Mouse (Mus musculus): ENCODE data around the gene Ccdc33. TPM values are rescaled to one million over a fixed set of nuclear protein-coding genes. Genes with fewer than 3 reads are reported as not detected.

Ccdc33 gene
- polyA plus RNA-seq, 1 experiment from 2014 or later: 0.25 TPM

DNA sequence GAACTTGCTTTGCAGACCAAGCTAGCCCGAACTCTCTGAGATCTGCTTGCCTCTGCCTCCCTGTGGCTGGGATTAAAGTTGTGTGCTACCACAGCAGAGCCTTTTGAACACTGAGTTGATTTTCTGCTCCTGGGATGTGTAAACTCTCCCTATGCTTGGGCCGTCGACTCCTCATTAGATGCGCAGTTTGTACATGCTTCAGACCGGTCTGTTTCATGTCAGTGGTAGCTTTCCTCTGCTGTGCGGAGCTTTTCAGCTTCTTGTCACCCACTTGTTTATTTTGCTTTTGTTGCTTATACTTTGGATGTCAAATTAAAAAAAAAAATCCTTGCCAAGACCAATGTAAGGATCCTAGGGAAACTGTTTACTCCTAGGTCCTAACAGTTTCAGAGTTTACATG is 22.6 kb downstream of the Ccdc33 start:
- peaks cover 8% of the 10 kb centered on the region for H3K4me1 ChIP-seq (ENCODE audit: control insufficient read depth, insufficient read depth, low read length)
- ATAC-seq (ENCODE audit: low read depth): no peak
- no peaks in the 10 kb centered on the region for H3K27me3 ChIP-seq (replicated peaks; ENCODE audit: control insufficient read depth, insufficient read depth, low read length)
- H3K27ac ChIP-seq (replicated peaks; ENCODE audit: low read depth, low read length): no peak overlapping the region; the same call in 1 of the 2 replicates
- 76% methylated on average over 6 of the region's 6 CpGs for whole genome bisulfite sequencing
- no peak overlapping the region for H3K4me2 ChIP-seq (ENCODE audit: low read depth, low read length)
- no peak for DNase-seq (ENCODE audit: low spot score)
- no peak overlapping the region for H3K9ac ChIP-seq (ENCODE audit: low read depth, low read length)
- H3K4me3 ChIP-seq (ENCODE audit: low read depth, low read length): no peak overlapping the region
- H3K9me3 ChIP-seq (ENCODE audit: control insufficient read depth, low read length): no peaks in the 10 kb centered on the region
- no peaks in the 10 kb centered on the region for H3K36me3 ChIP-seq (ENCODE audit: control insufficient read depth, insufficient read depth, low read length)

DNA sequence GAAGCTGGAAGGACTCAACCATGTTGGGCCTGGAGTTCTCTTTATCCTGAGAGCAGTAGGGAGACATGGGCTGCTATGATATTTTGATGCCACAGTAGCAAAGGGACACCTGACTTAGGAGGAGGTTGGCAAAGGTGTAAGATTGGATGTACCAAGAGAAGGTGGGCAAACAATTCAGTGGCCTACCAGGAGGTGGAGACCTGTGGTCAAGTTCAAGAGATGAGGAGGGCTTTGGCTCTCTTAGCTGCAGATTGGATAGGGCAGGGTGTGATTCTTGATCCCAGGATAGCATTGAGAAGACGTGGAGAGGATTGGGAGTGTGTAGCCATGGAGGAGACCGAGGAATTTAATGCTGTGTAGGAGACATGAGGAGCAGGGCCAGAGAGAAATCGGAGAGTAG is 24.8 kb downstream of the Ccdc33 start:
- H3K4me3 ChIP-seq (ENCODE audit: low read depth, low read length): no peak overlapping the region
- 78% methylated on average over 3 of the region's 3 CpGs for WGBS
- no peak for ATAC-seq (ENCODE audit: low read depth)

DNA sequence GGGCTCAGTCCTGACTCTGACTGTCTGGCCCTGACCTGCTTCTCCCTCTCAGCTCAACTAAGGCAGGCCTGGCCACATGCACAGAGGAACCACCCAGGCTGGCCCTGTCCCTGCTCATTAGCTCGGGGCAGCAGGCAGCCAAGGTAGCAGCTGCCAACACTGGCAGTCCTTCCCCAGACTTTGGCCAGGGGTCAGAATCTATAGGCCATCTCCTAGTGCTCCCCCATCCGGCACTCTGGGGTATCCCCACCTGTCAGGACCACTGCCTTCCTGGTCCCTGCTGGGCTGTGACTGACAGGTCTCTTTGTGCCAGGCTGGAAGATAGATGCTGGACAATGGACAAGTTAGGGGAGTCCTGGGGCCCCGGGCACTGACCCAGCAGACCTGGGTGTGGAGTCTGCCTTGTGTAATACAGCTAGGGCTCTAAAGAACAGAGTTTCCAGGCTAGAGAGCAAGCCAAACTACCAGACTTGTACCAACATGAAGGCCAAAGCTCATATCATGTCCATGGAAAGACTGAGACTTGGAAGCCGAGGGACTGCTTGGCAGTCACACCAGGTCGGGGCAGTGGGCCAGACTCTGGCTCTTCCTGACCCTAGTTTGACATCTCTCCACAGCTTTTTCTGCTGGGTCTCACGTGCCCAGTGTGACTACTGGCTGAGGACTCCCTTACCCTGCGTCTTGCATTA is 25.9 kb downstream of the Ccdc33 start:
- DNase-seq (ENCODE audit: low spot score) (no peak), ATAC-seq (ENCODE audit: low read depth) (no peak)
- Histone ChIP-seq H3K4me1 (ENCODE audit: control insufficient read depth, insufficient read depth, low read length) (peaks cover 12% of the 10 kb centered on the region), H3K4me2 (ENCODE audit: low read depth, low read length) (no peak overlapping the region), H3K9ac (ENCODE audit: low read depth, low read length) (no peak overlapping the region), H3K4me3 (ENCODE audit: low read depth, low read length) (no peak overlapping the region), H3K27me3 (replicated peaks; ENCODE audit: control insufficient read depth, insufficient read depth, low read length) (no peaks in the 10 kb centered on the region), H3K9me3 (ENCODE audit: control insufficient read depth, low read length) (no peaks in the 10 kb centered on the region), H3K27ac (replicated peaks; ENCODE audit: low read depth, low read length) (no peak overlapping the region), H3K36me3 (ENCODE audit: control insufficient read depth, insufficient read depth, low read length) (no peaks in the 10 kb centered on the region)
- WGBS: 68% methylated on average over 7 of the region's 7 CpGs

More for the DNA sequence above, 24.8 kb downstream of the Ccdc33 start:
- Histone ChIP-seq H3K27me3 (replicated peaks; ENCODE audit: control insufficient read depth, insufficient read depth, low read length) (no peaks in the 10 kb centered on the region), H3K27ac (replicated peaks; ENCODE audit: low read depth, low read length) (no peak overlapping the region), H3K4me2 (ENCODE audit: low read depth, low read length) (no peak overlapping the region), H3K9me3 (ENCODE audit: control insufficient read depth, low read length) (no peaks in the 10 kb centered on the region), H3K36me3 (ENCODE audit: control insufficient read depth, insufficient read depth, low read length) (no peaks in the 10 kb centered on the region), H3K4me1 (ENCODE audit: control insufficient read depth, insufficient read depth, low read length) (peaks cover 8% of the 10 kb centered on the region), H3K9ac (ENCODE audit: low read depth, low read length) (no peak overlapping the region)
- DNase-seq (ENCODE audit: low spot score): no peak

DNA sequence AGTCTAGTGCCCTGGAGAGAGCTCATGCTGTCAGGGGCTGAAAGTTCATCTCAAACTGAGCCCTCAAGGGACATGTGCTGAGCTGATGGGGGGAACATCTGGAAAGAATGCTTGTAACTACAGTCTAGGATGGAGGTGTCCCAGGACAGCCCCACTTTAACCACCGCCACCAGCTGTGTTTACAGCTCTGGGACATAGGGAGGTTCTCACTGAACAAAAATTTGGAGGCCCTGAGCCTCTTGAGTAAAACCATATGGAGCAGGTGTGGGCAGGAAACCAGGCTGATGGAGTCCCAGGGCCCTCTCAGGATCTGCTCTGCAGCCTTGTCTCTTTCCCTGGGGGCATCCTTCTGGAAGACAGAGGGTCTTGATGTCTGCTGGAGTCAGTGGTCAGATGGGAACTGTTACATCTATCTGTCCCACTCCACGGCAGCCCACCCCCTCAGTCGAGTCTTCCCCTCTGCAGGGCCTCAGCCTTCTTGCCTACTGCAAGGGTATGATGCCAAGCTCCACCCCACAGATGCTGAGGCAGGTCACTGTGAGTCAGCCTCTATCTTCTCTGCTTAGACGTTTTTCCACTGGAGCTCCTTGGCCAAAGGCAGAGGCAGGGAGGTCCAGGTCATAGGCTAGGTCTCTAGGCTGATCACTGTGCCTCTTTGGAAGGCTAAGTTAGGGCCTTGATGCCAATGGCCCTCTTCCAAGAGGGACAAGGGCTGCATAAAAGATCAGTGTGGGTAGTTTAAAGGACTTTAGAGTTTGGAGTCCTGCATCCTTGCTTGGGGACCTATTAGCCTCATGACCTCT is 26.8 kb downstream of the Ccdc33 start:
- DNase-seq (ENCODE audit: low spot score) (peak; percentile 83), ATAC-seq (ENCODE audit: low read depth) (peak; percentile 79)
- H3K27me3 ChIP-seq (replicated peaks; ENCODE audit: control insufficient read depth, insufficient read depth, low read length): no peaks in the 10 kb centered on the region
- 26% methylated on average over 4 of the region's 4 CpGs for WGBS
- H3K36me3 ChIP-seq (ENCODE audit: control insufficient read depth, insufficient read depth, low read length): no peaks in the 10 kb centered on the region
- no peak overlapping the region for H3K4me2 ChIP-seq (ENCODE audit: low read depth, low read length)
- peaks cover 12% of the 10 kb centered on the region for H3K4me1 ChIP-seq (ENCODE audit: control insufficient read depth, insufficient read depth, low read length)
- H3K27ac ChIP-seq (replicated peaks; ENCODE audit: low read depth, low read length): no peak overlapping the region; the same call in 1 of the 2 replicates
- no peaks in the 10 kb centered on the region for H3K9me3 ChIP-seq (ENCODE audit: control insufficient read depth, low read length)
- H3K4me3 ChIP-seq (ENCODE audit: low read depth, low read length): no peak overlapping the region
- no peak overlapping the region for H3K9ac ChIP-seq (ENCODE audit: low read depth, low read length)

DNA sequence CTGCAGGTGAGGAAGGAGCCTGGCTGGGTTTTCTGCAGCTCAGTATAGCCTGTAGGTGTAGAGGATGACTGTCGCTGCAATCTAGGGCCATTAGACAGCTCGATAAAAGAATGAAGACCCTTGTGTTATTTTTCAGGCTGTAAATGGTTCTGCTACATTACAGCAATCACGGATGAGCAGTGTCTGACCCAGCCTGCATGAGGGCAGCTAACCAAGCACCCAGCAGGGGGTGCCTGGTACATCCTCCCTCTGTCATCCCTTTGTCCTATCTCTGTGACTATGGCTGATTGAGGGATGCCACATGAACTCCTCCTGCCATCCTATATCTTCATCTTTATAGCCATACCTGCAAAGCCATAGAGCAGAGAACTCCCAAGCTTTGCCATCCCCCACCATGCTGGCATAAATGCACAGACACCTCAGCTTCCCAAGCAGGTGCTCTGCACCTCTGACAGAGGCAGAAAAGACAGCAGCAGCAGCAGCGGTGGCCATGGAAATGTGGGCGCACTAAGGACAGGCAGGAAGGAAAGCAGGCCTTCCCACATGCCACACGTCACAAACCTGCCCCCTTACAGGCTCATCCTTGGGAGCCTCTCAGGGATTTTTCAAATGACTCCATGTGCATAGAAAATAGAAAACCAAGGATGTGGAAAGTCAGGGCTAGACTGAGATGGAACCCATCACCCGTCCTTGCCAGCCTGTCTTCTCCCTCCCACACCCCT is 31.2 kb downstream of the Ccdc33 start:
- ATAC-seq (ENCODE audit: low read depth) (no peak), DNase-seq (ENCODE audit: low spot score) (no peak)
- H3K4me3 ChIP-seq (ENCODE audit: low read depth, low read length): no peak overlapping the region
- H3K9ac ChIP-seq (ENCODE audit: low read depth, low read length): no peak overlapping the region
- no peaks in the 10 kb centered on the region for H3K27me3 ChIP-seq (replicated peaks; ENCODE audit: control insufficient read depth, insufficient read depth, low read length)
- WGBS: 64% methylated on average over 7 of the region's 7 CpGs
- H3K36me3 ChIP-seq (ENCODE audit: control insufficient read depth, insufficient read depth, low read length): no peaks in the 10 kb centered on the region
- no peak overlapping the region for H3K27ac ChIP-seq (replicated peaks; ENCODE audit: low read depth, low read length)
- no peaks in the 10 kb centered on the region for H3K9me3 ChIP-seq (ENCODE audit: control insufficient read depth, low read length)
- no peak overlapping the region for H3K4me2 ChIP-seq (ENCODE audit: low read depth, low read length)
- H3K4me1 ChIP-seq (ENCODE audit: control insufficient read depth, insufficient read depth, low read length): peaks cover 33% of the 10 kb centered on the region

DNA sequence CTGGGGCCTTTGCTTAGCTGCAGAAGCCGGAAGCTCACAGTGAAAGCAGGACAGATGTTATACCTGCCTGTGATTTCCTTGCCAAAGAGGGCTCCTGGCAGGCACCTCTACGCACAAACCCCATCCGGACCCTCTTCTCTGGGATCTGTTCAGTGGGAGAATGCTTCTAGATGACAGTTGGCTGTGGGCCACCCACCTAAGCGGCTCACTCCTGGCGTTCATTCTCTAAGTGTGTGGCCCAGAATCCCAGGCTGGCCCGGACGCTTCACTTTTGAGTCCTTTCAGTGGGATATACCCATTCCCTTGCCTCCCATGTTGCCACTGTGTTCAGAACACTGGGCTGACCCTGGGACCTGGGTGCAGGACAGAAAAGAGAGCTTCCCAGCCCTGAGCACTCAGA is 31.8 kb downstream of the Ccdc33 start:
- DNase-seq (ENCODE audit: low spot score) (no peak), ATAC-seq (ENCODE audit: low read depth) (no peak)
- Histone ChIP-seq H3K4me3 (ENCODE audit: low read depth, low read length) (no peak overlapping the region), H3K4me2 (ENCODE audit: low read depth, low read length) (no peak overlapping the region), H3K9ac (ENCODE audit: low read depth, low read length) (no peak overlapping the region), H3K4me1 (ENCODE audit: control insufficient read depth, insufficient read depth, low read length) (peaks cover 31% of the 10 kb centered on the region), H3K27ac (replicated peaks; ENCODE audit: low read depth, low read length) (no peak overlapping the region), H3K36me3 (ENCODE audit: control insufficient read depth, insufficient read depth, low read length) (no peaks in the 10 kb centered on the region), H3K9me3 (ENCODE audit: control insufficient read depth, low read length) (no peaks in the 10 kb centered on the region), H3K27me3 (replicated peaks; ENCODE audit: control insufficient read depth, insufficient read depth, low read length) (no peaks in the 10 kb centered on the region)
- 40% methylated on average over 7 of the region's 7 CpGs for whole genome bisulfite sequencing

DNA sequence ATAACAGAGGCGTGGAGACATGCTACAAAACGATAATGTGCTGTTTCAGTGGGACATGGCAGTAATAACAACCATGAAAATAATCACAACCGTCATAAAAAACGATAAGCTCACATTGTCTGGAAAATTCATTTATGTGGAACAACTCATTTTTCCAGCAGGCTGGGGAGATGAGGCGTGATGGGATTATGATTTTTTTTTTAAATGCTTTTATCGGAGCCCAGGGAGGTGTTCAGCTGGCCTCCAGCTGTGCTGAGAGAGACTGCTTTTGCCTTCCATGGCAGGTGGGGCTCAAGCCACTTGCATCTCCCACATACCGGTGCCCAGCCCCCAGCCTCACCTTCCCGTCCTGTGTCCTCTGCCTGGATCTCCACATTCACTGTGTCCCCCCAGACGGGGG is 32.4 kb downstream of the Ccdc33 start:
- WGBS: 26% methylated on average over 9 of the region's 9 CpGs
- Histone ChIP-seq H3K4me2 (ENCODE audit: low read depth, low read length) (no peak overlapping the region), H3K27me3 (replicated peaks; ENCODE audit: control insufficient read depth, insufficient read depth, low read length) (no peaks in the 10 kb centered on the region), H3K27ac (replicated peaks; ENCODE audit: low read depth, low read length) (no peak overlapping the region), H3K9me3 (ENCODE audit: control insufficient read depth, low read length) (no peaks in the 10 kb centered on the region), H3K4me1 (ENCODE audit: control insufficient read depth, insufficient read depth, low read length) (peaks cover 25% of the 10 kb centered on the region), H3K4me3 (ENCODE audit: low read depth, low read length) (no peak overlapping the region), H3K36me3 (ENCODE audit: control insufficient read depth, insufficient read depth, low read length) (no peaks in the 10 kb centered on the region), H3K9ac (ENCODE audit: low read depth, low read length) (no peak overlapping the region)
- DNase-seq (ENCODE audit: low spot score): peak; percentile 53
- no peak for ATAC-seq (ENCODE audit: low read depth)

DNA sequence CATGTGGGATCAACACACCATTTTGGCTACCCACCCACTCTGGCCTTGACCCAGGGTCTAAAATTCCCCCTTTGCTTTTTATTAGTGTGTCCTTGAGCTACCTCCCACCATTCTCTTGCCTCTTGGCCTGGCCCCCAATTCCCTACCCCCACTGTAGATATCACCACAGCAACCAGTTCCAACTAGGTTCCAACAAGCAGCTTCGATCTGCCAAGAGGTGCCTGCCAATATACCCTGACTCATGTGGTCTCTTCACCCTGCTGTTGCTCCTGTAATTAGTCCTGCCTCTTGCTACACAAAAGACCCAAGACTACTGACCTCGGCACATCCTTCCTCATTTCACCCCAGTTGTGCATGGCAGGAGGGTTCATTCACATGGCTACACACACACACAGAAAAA is 33.5 kb downstream of the Ccdc33 start:
- Histone ChIP-seq H3K4me2 (ENCODE audit: low read depth, low read length) (no peak overlapping the region), H3K36me3 (ENCODE audit: control insufficient read depth, insufficient read depth, low read length) (no peaks in the 10 kb centered on the region), H3K9me3 (ENCODE audit: control insufficient read depth, low read length) (no peaks in the 10 kb centered on the region), H3K4me1 (ENCODE audit: control insufficient read depth, insufficient read depth, low read length) (peaks cover 25% of the 10 kb centered on the region), H3K27me3 (replicated peaks; ENCODE audit: control insufficient read depth, insufficient read depth, low read length) (no peaks in the 10 kb centered on the region), H3K4me3 (ENCODE audit: low read depth, low read length) (no peak overlapping the region), H3K9ac (ENCODE audit: low read depth, low read length) (no peak overlapping the region), H3K27ac (replicated peaks; ENCODE audit: low read depth, low read length) (no peak overlapping the region)
- no peak for DNase-seq (ENCODE audit: low spot score)
- no peak for ATAC-seq (ENCODE audit: low read depth)
- WGBS: 20% methylated on average over 2 of the region's 2 CpGs

All from embryonic facial prominence, embryonic 14.5 days (tissue).